Mouse (Mus musculus) 416B (cell line): Measurements from ENCODE around the gene Cavin4.
A peak's percentile ranks its signal among the peaks of the same experiment; 100 is the strongest.
"Not testable (repeated sequence)": the region's sequence is repeated elsewhere in the genome, so short reads cannot be mapped to it uniquely, and the experiment has no call there.

ENCODE experiments used
- DNase-seq: peaks from one replicate; pipeline ENCODE4 v3.0.0; 2011; ENCODE audit warnings: low read depth

Cavin4 gene

DNA sequence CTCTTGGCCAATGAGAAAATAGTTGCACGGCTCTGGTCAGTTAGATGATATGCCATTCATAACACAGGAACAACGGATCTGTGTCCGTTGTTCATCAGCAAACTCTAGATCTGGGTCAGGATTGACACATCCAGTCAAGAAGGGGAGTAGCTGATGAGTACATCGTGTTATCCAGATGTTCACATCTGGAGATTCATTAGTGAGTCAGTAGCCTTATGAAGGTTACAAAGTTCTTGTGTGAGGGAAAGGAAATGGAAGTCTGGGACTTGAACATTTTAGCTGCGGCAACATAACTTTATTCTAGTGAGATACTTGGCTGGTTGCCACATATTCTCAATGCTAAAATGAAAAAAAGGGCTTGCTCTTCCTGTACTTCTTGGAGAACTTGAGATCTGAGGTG, 9.6 kb downstream of the Cavin4 start:
- DNase-seq, result no peak

DNA sequence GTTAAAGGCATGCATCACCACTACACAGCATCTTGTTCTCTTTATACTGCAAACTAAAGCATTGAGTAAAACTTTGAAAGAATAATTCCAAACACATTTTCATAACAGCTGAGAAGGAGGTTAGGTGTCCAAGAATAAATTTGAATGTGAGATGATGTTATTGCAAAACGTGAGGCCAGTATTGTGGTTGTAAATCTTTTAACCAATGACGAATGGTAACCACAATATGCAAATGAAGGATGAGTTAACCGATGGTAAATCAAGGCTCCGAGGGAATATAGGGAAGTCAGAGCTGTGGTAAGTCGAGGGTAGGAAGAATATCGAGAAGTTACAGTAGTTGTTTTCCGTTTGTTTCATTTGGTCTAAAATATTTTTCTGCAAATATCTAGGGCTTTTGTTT, 11.1 kb downstream of the Cavin4 start:
- DNase-seq, result no peak

DNA sequence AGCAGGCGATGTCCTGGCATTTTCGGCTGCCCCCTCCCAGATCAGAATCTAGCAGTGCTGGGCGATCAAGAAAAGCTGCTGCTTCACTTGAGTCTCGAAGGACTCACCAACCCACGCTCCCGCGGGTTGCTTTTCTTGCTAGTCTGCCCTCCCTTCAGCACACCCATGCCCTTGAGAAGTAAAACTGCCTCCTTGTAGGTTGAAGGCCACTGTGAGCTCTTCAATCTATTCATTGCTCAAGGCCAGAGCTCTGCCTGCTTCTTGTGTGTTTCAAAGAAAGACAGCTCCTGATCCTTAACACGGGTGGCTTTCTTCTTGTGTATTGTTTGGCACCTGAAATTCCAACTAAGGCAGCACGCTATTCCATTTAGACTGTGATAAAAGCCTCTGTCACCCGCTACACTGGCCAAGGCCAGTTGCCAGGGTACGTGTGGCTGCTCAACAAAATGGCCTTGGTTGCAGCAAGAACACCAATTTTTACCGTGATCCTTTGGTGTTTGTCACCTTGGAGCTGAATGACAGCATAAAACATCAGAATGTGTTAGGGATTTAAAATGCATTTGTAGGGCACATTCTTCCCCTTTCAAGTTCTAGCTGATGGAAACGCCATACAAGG, 13.4 kb downstream of the Cavin4 start:
- no peak for DNase-seq

DNA sequence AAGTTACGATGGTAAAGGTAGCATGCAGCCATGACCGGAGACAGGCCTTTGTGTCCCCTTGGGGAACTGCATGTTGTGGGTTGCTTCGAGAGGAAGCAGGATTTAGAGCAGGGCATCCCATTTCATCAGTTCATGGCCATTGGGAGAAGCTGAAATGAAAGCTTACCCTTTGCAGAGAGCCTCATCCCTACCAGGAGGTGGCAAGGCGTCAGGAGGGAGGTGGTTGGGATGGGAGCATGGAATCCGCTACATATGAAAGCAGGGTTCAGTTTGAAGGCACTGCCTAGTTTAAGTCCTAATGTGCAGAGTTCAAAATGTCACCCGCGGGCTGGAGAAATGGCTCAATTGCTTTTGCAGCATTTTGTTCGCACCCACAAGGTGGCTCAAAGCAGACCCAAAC, 14.0 kb downstream of the Cavin4 start:
- no peak for DNase-seq

DNA sequence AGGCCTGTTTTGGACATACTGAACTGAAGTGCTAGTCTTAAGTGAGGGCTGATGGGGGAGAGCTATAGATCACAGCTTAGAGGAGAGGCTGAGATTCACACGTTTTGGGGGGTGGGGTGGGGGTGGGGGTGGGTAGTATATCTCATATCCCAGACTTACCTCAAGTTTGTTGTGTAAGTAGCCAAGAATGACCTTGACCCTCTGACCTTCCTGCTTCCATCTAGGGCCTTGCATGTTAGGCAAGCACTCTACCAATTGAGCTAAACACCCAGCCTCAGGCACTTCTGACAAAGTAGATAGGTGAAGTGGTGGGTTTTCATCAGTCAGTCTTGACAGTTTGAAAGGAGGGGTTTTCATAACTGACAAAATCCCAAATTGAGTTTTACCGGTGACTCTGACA, 14.5 kb downstream of the Cavin4 start:
- DNase-seq, result no peak

DNA sequence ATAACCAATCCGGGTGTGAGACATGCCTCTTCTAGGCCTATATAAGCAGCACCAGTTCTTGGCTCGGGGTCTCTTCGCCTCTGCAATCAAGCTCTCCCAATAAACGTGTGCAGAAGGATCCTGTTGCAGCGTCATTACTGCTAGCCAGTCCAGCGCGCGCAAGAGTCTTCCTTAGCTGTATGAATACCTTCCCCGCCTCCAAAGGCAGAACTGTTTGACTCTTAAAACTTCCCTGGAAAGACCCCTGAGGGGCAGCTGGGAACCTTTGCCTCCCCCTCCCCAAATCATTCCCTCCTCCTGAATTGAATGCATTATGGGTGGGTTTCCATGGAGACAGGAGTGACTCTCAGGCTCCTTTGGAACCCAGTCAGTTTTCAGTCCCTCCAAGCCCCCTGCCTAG, 15.5 kb downstream of the Cavin4 start:
- DNase-seq, result no peak

DNA sequence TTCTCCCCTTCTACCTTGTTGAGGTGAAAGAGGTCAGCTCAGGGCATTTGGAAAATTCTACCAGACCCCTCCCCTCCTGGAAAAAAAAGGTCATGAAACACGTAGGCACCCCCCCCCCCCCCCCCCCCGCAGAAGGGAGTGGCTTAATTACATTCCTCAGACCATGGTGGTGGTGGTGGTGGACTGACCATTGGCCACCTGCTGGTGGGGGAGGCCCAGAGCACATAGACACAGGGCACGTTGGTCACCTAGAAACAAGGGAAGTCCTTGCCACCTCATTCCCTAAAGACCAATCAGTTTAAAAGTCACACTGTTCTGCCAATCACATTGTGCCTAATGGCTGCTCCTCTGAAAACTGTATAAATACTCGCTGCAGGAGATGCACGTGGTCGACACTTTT, 16.4 kb downstream of the Cavin4 start:
- DNase-seq, result peak; percentile 7

DNA sequence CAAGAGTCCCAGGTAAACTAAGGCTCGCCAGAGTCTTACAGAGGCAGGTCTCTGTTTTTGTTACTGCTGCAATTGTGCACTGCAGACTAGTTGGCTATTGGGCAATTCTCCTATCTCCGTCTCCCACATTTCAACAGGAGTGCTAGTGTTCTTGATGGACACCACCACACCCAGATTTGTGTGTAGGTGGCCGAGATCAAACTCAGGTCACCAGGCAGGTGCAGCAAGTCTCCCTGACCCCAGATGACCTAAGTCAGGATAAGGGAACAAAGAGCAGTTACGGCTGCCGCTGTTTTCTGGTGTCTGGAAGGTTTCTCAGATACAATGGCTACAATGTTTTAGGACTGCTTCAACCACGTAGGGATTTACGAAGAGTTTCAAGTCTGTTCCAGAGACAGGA, 16.9 kb downstream of the Cavin4 start:
- no peak for DNase-seq

DNA sequence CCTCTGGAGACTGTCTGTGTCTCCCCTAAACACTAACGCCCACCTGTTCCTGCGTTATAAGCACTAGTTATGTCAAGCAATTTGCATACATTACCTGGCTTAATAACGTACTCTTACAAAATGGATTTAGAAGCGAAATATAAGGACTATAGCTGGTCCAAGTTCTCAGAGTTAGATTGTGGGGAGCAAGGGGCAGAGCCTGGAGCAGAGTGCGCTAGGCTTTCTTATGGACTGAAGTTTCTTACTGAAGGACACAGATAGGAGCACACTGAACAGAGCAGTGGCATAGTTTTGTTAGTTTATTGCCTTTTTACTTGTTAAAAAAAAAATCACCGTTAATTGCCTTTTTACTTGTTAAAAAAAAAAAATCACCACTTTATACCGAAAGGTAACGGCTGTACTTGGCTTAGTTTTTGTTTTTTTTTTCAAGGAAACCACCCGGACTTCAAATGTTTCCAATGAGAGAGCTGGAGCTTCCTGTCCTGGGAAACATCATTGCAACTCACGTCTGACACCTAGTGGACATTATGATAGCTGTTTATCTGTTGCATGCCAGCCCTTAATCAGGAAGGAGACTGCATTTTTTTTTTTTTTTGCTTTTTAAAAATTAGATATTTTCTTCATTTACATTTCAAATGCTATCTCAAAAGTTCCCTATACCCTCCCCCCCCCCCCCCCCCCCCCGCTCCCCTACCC, 17.5 kb downstream of the Cavin4 start:
- peak; percentile 79 for DNase-seq

DNA sequence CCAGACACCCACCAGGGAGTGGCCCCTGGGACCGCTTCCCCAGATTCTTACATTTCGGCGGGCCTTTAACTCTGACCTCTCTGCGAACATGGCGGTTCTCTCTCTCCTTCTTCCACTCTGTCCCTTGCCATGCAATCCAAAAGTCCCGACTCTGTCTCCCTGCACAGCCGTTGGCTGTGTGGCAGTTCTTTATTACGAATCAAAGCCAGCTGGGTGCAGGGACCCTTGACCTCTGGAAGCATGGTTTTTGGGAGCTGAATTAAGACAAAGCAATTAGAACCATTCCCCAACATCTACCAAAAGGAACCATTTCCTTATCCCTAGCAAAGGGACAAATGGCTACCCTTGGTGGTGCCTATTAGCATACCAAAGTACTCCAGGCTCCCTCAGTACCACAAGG, 19.8 kb downstream of the Cavin4 start:
- DNase-seq, result no peak

DNA sequence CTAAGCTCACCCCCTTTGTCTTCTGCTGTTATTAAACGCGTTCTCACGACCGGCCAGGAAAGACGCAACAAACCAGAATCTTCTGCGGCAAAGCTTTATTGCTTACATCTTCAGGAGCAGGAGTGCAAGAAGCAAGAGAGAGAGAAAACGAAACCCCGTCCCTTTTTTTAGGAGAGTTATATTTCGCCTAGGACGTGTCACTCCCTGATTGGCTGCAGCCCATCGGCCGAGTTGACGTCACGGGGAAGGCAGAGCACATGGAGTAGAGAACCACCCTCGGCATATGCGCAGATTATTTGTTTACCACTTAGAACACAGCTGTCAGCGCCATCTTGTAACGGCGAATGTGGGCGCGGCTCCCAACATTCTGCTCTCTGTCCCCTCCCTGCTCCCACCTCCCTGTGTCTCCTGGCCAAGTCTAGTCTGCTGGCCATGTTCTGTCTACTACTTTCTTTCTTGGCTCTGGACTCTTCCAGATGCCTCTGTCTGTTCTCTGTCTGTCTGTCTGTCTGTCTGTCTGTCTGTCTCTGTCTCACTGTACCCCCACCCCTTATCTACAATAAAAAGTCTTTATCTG, 20.4 kb downstream of the Cavin4 start:
- not testable (repeated sequence) for DNase-seq

DNA sequence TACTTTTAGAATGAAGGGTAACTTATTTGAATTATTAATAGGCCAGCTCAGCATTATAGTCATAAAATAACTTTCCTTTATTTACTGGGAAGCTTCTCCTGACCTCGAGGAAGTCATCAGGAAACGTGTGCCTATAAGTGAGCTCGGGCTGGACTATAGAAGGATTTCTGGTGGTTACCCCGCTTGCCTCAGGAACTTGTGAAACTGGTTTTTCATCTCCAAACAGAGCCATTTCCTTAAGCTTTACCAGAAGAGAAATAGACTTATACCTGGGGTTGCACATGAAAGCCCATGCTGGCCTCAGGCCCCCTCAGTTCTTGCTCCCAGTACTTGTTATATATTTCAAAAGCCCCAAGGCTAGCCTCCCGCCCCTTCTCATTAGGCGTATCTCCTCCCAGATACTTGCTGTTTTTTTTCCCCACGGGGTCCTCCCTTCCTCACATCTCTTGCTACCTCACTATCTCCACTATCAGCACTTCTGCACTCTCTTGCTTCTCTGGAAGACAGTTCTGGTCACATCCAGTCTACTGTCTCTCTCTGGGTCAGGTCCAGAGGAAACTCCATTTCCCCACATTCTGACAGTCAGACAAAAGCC, 21.4 kb downstream of the Cavin4 start:
- DNase-seq, result no peak

DNA sequence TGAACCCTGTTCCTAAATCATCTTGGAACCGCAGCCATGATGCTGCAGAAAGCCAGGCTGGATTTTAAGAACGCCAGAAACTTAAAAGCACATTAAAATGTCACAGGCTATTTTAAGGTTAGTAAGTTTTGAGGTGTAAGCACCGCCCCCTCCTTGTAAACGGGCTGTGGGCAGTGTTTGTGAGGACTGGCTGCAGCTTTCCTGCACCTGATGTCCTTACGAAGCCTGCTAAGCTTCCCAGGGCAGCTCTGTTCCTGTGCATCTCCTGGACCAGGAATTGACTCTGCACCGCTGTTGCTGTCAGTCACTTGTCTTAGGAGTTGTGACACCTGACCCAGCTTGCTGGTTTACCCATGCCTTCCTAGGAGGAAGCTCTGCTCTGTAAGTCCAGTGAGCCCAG, 24.8 kb downstream of the Cavin4 start:
- no peak for DNase-seq

DNA sequence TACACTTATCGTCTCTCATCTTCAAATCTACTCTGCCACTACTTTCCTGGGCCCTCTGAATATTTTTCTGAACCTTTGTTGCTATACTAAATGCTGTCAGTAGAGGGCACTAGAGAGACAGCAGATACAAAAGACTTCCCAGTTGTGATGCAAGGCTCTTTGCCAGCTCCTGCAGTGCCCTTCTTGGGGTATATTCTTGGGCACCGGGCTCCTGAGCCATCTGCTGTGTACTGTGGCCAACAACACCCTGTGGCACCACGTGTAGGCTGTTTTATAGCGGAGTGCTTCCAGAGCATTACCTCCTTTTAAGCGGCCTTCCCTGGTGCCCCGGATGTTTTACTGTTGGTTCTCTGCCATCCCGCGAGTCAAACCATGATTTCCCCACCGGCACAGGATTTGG, 27.3 kb downstream of the Cavin4 start:
- peak; percentile 59 for DNase-seq

DNA sequence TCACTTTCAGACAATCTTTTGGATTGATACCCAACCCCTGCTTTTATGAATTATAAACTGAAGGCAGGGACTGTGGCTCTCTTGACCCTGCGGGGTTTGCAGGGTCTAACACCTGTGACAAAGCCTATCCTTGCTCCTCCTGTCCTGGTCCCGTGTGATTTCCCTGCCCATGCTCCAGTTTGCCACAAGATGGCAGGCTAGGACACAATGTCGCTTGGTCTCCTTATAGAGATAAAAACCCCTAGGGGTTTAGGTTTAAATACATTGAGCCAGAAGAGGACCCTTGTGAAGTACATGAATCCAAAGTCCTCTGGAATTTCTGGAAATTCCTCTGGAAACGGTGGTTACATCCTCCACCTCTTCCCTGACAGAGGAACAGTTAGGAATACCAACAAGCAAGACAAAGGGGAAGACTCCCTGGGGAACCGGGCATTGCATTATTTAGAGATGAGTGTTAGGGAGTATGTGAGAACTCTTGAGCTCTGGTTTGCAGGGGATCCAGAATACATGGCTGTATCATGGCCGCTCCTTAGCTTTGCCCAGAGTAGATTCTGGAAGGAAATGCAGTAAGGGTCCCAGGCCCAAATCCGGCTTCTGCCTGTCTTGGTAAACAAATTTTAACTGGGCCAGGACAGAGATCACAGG, 28.6 kb downstream of the Cavin4 start:
- peak; percentile 38 for DNase-seq

DNA sequence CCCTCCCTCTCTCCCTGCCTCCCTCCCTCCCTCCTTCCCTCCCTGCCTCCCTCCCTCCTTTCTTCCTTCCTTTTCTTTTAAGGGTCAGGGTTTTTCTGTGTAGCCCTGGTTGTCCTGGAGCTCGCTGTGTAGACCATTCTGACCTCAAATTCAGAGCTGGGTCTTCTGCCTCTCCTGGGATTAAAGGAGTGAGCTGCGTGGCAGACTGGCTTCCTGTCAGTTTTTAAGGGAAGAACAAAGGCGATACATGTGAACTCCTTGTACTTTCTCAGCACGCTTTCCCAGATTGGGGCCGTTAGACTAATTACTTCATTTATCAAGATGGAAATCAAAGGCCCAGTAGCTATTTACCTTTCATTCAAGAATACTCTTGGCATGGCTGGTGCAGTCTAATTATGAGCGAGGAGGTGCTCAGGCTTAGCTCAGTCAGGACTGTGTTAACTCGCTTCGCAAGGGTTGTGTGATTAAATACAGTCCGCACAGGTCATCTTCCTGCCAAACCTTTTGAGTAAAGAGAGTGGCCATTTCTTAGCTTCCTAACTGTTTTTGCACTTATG, 29.5 kb downstream of the Cavin4 start:
- no peak for DNase-seq

DNA sequence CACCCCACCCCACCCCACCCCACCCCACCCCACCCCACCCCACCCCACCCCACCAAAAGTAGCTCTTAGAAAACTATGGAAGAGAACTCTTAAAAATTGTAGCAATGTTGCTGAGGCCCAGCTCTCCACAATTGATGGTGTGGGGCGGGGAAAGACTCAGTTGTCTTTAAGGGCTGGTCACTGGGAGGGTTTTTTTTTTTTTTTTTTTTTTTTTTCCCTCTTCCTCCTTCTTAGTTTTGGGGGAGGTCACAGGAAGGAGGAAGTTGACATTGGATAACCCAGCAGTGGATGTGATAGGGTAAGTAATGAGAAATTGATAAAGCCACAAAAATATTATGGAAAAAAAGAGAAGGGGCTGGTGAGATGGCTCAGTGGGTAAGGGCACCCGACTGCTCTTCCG, 33.4 kb downstream of the Cavin4 start:
- no peak for DNase-seq

DNA sequence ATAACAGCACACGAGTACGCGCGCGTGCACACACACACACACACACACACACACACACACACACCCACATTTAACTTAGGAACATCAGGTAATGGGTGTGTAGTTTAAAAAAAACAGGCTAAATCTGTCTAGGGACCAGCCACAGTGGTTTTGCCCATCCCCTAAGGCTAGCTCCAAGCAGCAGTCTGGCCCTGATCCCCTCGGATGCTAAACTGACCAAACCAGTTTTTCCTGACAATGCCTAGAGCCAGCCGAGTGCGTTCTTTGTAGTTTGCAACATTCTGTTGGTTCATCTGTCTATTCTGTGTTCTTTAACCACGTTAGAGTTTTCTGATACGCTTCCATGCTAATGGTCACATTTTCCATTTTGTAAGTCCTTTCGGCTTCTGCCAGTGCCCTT, 34.0 kb downstream of the Cavin4 start:
- no peak for DNase-seq

DNA sequence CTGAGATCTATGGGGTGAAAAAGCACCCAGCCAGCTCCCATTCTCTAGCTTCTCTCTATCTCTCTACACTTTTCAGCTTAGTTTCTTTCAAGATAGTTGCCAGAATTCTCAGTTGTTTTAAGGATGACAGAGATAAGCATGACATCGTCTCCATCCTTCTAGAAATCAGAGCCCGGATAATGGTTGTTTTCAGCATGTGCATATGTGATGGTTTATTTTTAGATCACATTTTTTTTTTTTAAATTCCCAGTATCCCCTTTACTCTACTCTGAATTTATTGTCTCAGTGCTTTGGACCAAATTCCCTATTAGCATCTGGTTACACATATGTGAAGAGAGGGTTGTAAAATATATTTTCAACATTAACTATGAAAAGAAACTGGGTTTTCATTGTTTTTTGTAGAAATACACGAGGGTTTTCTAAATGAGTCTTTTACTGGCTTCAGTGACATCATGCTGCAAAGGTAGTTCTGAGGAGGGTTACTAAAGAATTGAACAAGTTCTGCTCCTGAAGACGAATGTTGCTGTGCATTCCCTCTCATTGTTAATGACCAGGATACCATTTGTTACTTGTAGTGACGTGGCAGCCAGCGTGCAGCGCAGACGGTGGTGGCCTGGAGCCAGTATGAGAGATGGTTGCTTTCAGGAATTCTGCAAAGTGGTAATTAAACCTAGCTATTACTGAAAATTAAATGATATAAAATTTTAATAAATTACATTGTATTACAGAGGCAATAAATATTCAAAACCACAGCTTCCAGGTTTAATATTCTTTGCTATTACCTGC, 52.7 kb downstream of the Cavin4 start:
- no peak for DNase-seq

DNA sequence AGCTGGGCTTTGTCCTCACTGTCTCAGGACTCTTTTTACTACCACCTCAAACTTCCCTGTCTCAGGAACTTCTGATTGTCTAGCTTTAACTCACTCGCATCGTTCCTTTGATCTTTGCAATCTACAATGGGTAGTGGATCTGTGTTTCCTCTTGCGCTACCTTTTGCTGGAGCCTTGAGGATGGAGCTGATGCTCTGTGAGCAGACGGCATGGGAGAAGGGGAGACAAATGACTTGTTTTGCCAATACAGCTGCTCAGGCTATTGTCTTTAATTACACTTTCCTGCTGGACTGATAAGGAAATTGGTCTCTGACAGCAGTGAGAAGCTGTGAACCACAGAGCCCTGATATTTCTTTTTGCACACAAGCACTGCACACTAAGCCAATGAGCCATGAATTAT, 53.5 kb downstream of the Cavin4 start:
- no peak for DNase-seq
